Mouse (Mus musculus): ENCODE measurements around the gene Gm49396.

Gene Gm49396

DNA sequence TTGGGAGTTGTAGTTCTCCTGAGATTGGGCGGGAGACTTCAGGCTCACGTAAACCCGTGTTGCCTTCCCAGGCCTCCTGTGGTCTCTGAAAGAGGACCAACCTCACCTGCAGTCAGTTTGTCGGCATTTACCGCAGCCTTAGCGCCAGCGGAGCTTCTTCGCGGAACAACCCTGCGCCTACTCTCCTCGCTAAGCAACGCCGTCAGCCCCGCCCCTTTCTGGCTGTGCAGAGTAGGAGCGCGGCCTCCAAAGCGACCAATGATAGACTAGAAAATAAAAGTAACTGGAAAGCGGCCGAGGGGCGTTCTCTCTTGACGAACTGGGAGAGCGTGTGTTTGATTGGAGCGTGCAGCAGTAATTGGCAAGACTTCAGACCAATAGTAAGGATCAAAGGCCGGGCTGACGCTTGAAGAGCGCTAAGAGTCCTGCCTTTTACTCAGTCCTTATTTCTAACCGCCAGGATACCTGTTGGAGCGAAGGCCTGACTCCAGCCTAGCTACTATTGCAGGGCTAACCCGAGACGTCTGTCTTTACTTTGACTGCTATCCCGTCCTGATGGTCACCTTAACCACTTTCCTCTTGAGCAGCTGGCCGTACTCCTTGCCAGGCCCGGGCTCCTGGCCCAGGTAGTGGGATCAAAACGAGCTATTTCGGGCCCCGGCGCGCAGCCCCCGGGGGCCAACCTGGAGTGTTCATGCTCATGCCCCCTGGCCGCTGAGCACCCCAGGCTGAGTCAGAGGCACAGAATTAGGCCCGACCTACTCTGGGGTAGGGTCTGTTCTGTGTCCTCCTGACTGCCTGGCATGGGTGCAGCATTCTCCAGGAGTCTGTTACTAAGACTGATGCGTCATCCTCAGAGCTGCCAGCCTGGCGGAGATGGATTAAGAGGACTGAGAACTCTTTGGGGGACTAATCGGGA, 10.8 kb upstream of the Gm49396 start, which contains the start of the genes Hspb6 and Proser3:
Gene Hspb6, plus strand, starts transcription at position 77 of the 919 bp plus-strand sequence.
Gene Proser3, minus strand, starts transcription at position 198 of the 919 bp plus-strand sequence.
- peak; percentile 97 for DNase-seq (ENCODE audit: low read depth, low spot score)

DNA sequence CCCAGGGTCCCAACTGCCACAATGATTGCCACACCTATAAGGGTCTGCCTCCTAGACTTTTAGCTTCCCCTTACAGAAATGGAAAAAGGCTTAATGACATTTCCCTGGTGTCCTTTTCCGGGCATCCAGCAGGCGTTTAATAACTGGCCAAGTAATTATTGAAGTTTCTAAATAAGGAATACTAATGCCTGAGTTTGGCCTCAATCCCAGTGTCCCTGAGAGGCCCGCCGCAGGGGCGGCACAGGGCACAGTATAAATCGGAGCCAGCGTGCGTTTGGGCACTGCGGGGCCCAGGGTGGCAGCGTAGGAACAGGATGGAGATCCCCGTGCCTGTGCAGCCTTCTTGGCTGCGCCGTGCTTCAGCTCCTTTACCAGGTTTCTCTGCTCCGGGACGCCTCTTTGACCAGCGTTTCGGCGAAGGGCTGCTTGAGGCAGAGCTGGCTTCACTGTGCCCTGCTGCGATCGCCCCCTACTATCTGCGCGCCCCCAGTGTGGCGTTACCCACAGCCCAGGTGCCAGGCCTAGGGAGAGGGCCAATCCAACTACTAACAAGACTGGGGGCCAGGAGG, 10.0 kb upstream of the Gm49396 start:
- DNase-seq (ENCODE audit: low read depth, low spot score): peak; percentile 46

DNA sequence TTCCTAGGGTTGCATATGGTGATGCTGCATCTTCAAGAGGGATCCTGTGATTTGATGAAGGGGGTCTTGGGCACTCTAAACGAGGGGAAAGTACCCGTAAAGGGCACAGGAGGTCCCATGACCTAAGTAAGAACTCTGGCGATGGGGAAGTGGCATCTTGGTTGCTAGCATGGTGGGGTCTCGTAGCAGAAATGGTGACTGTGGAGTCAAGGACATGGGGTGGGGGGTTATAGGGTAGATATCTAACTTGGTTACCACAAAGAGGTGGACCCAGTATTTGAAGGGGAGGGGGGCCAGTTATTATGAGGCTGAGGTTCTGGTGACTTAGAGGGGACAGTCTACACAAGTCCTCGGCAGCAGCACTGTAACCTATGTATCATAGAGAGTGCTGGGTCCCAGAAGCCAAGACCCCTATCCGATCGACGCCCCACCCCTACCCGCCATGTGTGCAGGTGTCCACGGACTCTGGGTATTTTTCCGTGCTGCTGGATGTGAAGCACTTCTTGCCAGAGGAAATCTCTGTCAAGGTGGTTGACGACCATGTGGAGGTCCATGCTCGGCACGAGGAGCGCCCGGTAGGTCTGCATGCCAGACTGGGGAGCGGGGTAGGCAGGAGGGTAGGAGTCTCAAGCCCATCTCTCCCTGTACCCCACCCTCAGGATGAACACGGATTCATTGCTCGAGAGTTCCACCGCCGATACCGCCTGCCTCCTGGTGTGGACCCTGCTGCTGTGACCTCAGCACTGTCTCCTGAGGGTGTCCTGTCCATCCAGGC, 9.1 kb upstream of the Gm49396 start:
- no peak for DNase-seq (ENCODE audit: low read depth, low spot score)

DNA sequence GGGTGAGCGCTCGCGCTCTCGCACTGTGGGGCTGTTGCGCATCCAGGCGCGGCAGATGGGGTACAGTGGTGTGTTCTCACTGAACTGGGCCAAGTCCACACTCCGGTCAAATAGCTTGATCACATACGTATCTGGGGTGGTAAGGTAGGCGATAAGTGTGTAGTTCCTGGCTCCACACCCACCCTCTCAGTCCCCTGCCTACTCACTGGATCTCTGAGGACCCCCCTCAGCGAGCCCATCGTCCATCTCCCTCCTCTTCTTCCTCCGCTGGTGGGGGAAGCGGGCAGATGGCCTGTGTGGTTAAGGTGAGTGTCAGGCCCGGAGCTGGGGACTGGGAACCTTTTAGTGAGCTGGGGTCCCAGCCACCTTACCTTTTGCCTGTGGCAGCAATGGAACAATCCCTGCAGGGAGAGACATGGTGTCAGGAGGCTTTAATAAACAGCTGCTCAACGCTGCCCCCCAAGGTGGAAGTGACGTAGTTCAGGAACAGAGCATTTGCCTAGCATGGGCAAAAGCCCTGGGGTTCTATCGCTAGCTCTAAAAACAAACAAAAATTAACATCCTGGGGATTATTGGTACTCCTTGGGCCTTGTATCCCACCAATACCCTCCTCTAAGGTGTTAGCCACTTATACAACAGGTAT, 6.1 kb upstream of the Gm49396 start:
- peak; percentile 53 for DNase-seq (ENCODE audit: low read depth, low spot score)

DNA sequence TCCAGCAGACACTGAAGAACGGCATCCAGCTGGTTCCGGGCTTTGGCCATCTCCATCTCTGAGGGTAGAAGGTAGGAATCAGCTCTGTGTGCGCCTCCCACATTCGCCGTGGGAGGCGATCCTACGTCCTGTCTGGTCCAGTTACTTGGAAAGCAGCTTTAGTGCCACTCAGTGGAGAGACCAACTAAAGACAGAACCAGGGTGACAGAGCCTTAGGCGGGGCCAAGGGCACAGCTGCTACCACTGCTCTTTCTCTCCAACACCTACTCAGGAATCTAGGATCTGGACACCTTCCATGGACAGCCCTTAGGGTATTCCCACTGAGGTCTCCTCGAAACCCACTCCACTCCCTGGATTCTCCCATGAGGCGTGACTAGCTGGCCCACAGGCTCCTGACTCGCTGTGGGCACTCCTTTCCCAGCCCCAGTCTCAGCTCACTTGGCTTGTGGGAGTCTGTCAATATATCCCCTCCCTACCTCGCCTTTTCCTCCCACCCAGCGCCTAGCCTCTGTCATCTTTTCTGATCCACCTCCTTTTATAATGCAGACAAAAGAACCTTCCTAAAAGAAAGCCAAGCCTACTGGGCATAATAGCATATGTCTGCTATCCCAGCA, 5.1 kb upstream of the Gm49396 start:
- no peak for DNase-seq (ENCODE audit: low read depth, low spot score)

DNA sequence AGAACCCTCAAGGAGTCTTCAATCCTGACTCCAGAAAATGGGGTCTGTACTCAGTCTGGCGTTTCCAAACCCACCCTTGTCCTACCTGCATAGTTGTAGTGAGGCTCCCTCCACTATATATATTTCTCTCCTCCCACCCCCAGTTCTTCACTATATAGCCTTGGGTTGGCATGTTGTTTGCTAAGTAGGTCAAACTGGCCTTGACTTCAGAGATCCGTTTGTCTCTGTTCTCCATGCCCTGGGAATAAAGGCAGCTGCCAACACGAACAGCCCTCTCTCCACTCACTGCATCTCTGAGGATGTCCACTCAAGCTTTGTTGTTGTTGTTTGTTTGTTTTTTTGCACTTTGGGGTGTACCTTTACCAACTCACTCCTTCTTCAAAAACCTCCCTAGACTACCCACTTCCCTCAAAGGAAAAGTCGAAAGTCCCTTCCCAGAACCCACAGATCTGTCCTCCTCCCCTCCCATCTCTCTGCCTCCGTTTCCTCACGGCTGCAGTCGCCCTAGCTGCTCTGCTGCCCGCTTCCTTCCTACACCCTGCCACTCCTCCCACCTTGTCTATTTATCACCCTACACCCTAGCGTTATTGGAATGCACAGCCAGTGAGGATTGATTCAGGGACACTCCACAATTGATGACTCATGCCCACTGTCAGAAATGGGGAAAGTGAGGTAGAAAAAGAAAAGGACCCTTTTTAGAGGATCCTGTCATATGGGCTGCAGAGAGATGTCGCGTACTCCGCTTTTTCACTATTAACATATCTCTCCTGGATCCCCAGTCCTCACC, 4.3 kb upstream of the Gm49396 start:
- DNase-seq (ENCODE audit: low read depth, low spot score): peak; percentile 26

DNA sequence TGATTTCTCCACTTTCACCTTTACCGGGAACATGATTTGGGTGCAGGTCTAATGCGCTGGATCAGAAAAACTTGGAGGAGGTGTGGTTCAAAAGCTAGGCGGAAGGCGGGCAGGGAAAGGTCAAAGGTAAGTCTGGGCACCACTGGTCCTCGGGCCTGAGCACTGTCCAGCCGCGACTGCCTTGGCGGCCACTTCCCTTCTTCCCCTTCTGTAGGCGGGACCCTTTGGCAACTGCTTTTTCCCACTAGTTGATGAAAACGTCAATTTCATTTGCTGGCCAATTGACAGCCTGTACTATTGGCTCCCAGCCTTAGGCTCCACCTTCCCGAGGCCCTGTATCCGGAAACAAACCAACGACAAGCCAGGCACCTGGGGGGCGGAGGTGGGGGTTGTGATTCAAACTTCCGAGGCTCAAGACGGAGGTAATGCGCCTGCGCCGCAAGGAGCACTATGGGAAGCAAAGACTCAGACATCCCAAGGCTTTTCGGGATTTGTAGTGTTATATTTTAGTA, 3.6 kb upstream of the Gm49396 start, which contains the start of gene Lin37:
Gene Lin37, minus strand, starts transcription at position 396 of the 512 bp plus-strand sequence.
- DNase-seq (ENCODE audit: low read depth, low spot score): peak; percentile 94

DNA sequence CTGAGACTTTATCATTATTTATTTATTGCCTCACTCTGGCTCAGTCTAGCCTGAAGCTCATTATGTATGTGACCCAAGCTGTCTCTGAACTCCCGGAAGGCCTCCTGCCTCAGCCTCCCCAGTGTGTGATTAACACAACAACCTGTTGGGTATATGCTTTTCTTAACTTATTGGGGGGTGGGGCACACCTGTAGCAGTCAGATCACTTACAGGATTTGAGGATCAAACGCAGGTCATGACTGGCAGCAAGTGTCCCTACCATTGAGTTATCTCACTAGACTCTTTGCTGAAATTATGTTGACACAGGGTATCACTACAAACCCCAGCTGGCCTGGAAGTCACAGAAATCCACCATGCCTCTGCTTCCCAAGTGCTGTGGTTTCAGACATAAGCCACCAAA, 2.8 kb upstream of the Gm49396 start:
- DNase-seq (ENCODE audit: low read depth, low spot score): no peak

DNA sequence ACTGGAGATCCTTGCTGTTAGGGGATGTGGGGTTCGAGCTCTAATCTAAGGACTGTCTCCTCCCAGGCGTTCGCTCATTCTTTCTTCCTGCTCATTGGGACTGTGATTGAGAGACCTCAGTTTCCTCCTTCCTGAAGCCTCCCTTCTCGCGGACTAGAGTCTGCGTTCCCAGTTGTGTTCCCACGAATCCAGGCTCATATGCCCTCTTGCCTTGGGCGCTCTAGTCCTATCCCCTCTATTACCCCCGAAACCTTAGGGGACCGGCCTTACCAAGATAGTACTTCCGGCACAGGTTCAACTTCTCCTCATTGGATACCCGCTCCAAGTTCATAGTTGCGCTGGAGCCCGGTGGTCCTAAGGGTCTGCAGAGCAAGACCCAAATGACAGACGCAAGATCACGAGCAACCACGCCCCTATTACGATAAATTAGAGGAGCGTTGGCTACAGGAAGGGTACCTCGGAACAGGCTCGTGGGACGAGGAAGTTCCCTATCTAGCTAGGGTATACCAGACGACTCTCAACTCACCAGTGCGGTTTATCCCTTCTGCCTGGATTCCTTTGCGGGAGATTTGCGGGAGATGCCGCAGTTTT, 523 bp upstream of the Gm49396 start:
- DNase-seq (ENCODE audit: low read depth, low spot score): no peak

DNA sequence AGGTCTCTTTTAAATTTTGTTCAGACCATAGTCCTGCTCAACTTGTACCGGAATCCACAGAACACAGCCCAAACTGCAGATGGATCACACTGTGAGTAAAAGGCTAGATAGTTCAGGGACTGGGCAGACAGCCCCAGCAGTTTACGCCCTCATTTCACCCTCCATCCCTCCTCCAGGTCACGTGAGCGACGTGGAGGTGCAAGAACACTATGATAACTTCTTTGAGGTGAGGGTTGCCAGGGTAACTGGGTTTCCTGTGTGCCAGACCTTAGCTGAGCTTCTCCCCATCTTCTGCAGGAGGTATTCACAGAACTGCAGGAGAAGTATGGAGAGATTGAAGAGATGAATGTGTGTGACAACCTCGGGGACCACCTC, 749 bp downstream of the Gm49396 start:
- peak; percentile 88 for DNase-seq (ENCODE audit: low read depth, low spot score)

DNA sequence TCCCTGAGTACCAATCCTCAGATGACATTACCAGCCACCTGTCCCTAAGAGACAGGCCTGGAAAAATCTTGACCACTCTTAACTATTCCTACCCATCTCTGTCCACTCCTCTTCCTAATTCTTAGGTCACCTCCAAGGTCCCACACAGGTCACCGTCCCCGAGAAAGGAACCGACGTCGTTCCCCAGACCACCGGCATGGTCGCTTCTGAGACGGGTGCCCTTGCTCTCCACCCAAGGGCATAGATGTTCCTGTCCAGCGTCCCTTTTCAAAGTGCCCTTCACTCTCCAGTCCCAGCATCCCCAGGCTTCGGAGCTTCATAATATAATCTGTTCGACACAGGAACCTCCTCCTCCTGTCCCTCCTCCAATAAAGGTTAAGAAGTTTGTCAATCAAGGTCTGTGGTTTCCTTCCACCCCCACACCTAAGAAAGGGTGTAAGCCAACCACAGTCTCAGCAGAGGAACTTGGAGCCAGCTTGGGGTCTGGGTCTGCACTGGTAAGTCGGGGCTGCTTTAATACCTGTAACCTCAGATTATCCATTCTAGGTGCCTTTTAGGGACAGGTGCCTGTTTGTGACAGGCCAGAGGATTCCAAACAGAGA, 1.9 kb downstream of the Gm49396 start, which contains the start of gene Igflr1:
Gene Igflr1, plus strand, starts transcription at position 458 of the 602 bp plus-strand sequence.
- DNase-seq (ENCODE audit: low read depth, low spot score): peak; percentile 70

DNA sequence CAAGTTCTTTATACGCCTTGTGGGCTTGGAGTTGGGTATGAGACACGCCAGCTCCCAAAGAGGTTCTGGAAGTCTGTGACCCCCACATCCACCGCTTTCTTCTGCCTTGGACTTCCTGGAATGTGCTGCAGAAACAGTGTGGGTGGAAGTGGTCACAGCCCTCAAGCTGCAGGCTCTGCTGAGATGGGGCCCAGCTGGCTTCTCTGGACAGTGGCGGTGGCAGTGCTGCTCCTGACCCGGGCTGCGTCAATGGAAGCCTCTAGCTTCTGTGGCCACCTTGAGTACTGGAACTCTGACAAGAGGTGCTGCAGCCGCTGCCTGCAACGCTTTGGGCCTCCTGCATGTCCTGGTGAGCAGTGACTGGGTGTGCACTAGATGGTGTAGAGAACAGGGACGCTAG, 2.9 kb downstream of the Gm49396 start:
- DNase-seq (ENCODE audit: low read depth, low spot score): no peak

DNA sequence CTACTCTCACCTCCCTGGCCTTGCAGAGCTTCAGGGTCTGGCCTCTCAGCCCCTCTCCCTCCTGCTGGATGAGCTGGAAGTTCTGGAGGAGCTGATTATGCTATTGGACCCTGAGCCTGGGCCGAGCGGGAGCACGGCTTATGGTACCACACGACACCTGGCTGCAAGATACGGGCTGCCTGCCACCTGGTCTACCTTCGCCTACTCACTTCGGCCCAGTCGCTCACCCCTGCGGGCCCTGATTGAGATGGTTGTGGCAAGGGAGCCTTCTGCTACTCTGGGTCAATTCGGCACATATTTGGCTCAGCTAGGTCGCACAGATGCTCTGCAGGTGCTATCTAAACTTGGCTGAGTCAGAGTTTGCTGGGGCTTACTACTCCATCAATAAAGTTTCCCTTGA, 4.4 kb downstream of the Gm49396 start:
- no peak for DNase-seq (ENCODE audit: low read depth, low spot score)

DNA sequence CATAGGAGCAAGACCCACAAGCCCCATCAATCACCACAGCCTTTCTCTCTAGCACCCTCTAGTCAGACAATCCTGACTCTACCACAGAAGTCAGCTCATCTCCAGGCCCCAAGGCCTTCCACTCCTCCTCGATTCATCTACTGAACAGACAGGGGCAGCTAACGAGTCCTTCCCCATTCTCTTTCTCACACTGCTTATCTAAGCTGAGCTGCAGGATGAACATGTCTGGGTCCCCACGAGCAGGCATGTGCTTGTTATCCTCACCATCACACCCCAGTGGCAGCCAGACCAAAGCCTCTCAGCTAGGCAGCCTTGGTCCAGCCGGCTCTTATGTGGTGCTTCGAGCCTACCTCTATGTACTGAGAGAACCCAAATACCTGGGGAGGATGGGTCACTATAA, 9.2 kb downstream of the Gm49396 start:
- no peak for DNase-seq (ENCODE audit: low read depth, low spot score)

DNA sequence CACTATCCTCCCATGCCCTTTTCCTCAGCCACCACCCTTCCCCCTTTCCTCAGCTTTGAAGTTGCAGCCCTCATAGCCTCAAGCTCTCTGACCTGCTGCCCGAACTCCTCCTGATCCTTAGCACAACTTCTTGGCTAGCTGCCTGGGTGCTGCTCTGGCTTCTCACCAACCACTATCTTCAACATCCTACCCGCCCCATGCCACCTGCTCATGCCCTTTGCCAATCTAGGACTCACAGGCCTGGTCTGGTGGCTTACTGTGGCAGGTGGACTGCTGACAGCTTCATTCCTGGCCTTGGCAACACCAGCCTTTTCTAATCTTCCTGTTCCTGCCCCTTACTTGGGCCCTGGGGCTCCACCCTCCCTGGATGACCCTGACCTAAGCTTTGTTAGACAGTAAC, 9.8 kb downstream of the Gm49396 start:
- no peak for DNase-seq (ENCODE audit: low read depth, low spot score)

DNA sequence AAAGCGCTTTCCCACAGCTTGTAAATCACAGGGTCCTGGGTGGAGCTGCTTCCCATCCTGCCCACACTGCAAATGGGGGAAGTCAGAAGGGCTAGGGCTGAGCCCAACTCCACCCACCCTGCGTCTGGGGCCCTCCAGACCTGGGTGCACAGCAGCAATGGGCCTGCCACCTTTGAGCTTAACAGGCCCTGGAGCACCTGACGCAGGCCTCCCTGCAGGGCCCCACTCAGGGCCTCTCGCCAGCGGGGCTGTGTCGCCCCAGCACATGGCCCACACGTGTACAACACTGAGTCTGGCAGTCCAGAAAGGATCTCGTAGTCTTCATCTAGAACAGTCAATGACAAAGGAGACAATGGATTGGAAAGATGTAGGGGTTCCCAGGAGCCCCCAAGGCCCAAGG, 16.8 kb downstream of the Gm49396 start:
- DNase-seq (ENCODE audit: low read depth, low spot score): no peak

DNA sequence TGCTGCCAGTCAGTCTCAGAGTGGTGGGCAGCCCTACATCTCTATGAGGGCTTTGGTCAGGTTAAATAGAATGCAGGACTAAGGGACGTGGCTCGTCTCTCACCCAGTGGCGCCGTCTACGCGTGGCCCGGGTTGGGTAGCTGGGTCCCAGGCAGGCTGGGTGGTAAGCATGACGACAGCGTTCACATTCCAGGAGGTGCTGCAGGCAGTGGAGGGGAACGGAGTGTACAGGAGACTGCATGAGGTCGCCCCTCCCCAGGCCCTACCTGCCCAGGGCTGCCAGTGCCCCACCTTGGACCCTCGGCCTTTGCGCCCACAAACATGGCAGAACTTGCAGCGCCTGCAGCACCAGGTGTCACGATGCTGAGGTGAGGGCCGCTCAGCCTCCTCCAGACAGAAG, 18.4 kb downstream of the Gm49396 start:
- no peak for DNase-seq (ENCODE audit: low read depth, low spot score)

DNA sequence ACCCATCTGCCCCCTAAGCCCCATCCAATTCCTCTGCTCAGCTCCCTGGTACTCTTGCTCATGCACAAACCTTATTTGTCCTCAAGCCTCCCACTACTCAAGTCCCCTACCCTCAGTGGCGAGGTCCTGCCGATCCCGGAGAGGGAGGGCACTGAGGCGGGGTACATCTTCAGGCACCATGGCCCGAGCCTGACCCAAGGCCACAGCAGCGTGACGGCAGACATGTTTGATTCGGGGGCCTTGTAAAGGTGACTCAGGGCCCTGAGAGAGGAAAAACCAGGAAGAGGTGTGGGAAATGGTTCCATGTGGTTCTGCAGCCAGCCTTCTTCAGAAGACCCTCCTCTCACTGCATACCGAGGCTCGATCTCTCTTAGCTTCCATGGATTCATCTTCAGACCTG, 21.2 kb downstream of the Gm49396 start:
- no peak for DNase-seq (ENCODE audit: low read depth, low spot score)

DNA sequence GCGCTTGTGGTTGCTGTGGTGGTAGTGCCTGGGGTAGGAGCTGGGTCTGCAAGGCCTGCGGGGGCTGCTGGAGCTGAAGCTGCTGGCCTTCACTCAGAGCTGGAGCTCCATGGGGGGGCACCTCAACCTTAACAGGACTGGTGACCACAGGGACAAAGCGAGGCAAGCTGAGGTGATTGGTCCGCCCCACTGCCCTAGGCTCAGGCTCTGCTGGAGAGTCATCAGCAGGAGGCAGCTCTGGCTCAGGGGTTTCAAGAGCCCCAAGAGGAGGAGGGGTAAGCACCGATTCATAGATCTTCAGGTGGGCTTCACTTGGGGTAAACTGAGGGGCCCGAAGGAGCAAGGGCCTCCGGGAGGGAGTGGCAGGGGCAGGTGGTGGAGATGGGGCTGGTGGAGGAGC, 22.0 kb downstream of the Gm49396 start:
- DNase-seq (ENCODE audit: low read depth, low spot score): no peak
